Mouse (Mus musculus) brain, embryonic 14.5 days (tissue): ENCODE measurements around the gene Tmem115. TPM values are rescaled to one million over a fixed set of nuclear protein-coding genes. Genes with fewer than 3 reads are reported as not detected.

Experiments used
- DNase-seq: peaks from one replicate; pipeline ENCODE4 v3.0.0-alpha.2; 2011; ENCODE audit warnings: low read depth
- CTCF ChIP-seq: fragments of 200-500 bp; IDR thresholded peaks from 2 replicates; pipeline ENCODE4 v1.5.1; 2012; ENCODE audit warnings: inconsistent platforms, mild to moderate bottlenecking, moderate library complexity, borderline replicate concordance; ENCODE audit not compliant: insufficient read depth, insufficient read length; ENCODE audit errors: extremely low read depth
- POLR2A ChIP-seq: fragments of 200-500 bp; IDR thresholded peaks from 2 replicates; pipeline ENCODE4 v1.6.1; 2012; ENCODE audit warnings: mild to moderate bottlenecking, inconsistent platforms, borderline replicate concordance; ENCODE audit not compliant: poor library complexity, insufficient read depth, insufficient read length, severe bottlenecking; ENCODE audit errors: extremely low read depth
- polyA plus RNA-seq: library from polyadenylated mRNA; depleted of rRNA; stranded (reverse); fragments of >200 nt; gene quantifications from 2 replicates; pipeline ENCODE4 v1.2.3, GENCODE M21; 2012; rRNA removed

Tmem115 gene
- 37.3 and 42.1 TPM in 2 replicates for polyA plus RNA-seq

- DNase-seq: peak; percentile 99
- TF ChIP-seq CTCF (peak; percentile 32; the same call in 1 of the 2 replicates), POLR2A (peak; percentile 72)
Measured at GRCm38 (mm10) chr9:107533791-107534407, at the start of gene Tmem115. TSS of gene Tmem115 (plus strand) at chr9:107533945.

- DNase-seq: peak; percentile 97
- TF ChIP-seq CTCF: no peak
- TF ChIP-seq POLR2A: no peak
Measured at GRCm38 (mm10) chr9:107484302-107484701, 49.4 kb upstream of the Tmem115 start.

GRCm38 (mm10) chr9:107484766-107485165 lies 49.0 kb upstream of the Tmem115 start:
- TF ChIP-seq CTCF: no peak
- TF ChIP-seq POLR2A: no peak
- no peak for DNase-seq

- TF ChIP-seq CTCF (peak; percentile 23; the same call in 1 of the 2 replicates), POLR2A (no peak)
- DNase-seq: peak; percentile 85
Measured at GRCm38 (mm10) chr9:107486086-107486485, 47.7 kb upstream of the Tmem115 start.

- DNase-seq: no peak
- TF ChIP-seq CTCF (no peak), POLR2A (no peak)
Measured at GRCm38 (mm10) chr9:107486507-107487225, 47.1 kb upstream of the Tmem115 start.

- DNase-seq: no peak
- TF ChIP-seq CTCF (no peak), POLR2A (no peak)
Measured at GRCm38 (mm10) chr9:107490146-107490545, 43.6 kb upstream of the Tmem115 start.

GRCm38 (mm10) chr9:107490625-107491024 lies 43.1 kb upstream of the Tmem115 start:
- no peak for DNase-seq
- no peak for TF ChIP-seq POLR2A
- TF ChIP-seq CTCF: no peak

GRCm38 (mm10) chr9:107493511-107493910 lies 40.2 kb upstream of the Tmem115 start:
- no peak for TF ChIP-seq POLR2A
- no peak for TF ChIP-seq CTCF
- DNase-seq: no peak

GRCm38 (mm10) chr9:107494238-107494637 lies 39.5 kb upstream of the Tmem115 start:
- TF ChIP-seq POLR2A: no peak
- no peak for TF ChIP-seq CTCF
- no peak for DNase-seq

- TF ChIP-seq POLR2A: no peak
- TF ChIP-seq CTCF: no peak
- no peak for DNase-seq
Measured at GRCm38 (mm10) chr9:107496359-107496758, 37.4 kb upstream of the Tmem115 start.

GRCm38 (mm10) chr9:107500708-107501286 lies 32.9 kb upstream of the Tmem115 start:
- DNase-seq: no peak

GRCm38 (mm10) chr9:107502131-107502846 lies 31.5 kb upstream of the Tmem115 start:
- DNase-seq: no peak
- TF ChIP-seq CTCF (no peak), POLR2A (no peak)

More at GRCm38 (mm10) chr9:107500708-107501286, 32.9 kb upstream of the Tmem115 start:
- TF ChIP-seq CTCF (no peak), POLR2A (no peak)

GRCm38 (mm10) chr9:107504662-107505537 lies 28.8 kb upstream of the Tmem115 start:
- TF ChIP-seq CTCF: no peak
- no peak for TF ChIP-seq POLR2A
- peak; percentile 80 for DNase-seq

- TF ChIP-seq POLR2A (no peak), CTCF (peak; percentile 21; the same call in 1 of the 2 replicates)
- peak; percentile 90 for DNase-seq
Measured at GRCm38 (mm10) chr9:107508266-107508665, 25.5 kb upstream of the Tmem115 start.
